Comparison of ENCODE assay signal across 7 mouse cellular contexts in the genomic region with DNA sequence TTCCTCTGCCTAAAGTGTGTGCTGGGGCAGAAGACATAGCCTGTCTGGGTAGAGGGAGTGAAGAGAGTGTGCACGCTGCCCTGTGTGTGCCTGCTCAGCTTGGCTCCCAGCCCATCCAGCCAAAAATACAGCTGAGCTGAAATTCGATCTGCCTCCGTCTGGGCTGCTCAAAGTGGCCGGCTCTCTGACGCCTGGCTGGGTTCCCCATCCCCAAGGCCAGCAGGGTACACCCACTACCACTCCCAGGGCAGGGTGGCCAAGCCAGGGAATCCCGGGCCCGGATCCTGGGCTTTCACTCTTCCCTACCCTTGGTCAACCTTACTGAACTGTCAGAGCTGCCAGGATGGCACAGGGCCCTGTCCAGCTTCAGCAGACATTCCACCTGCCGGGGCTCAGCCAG. TPM values are rescaled to one million over a fixed set of nuclear protein-coding genes. Genes with fewer than 3 reads are reported as not detected.
A peak's percentile ranks its signal among the peaks of the same experiment; 100 is the strongest.
DNase-seq lines count a peak whose midpoint lies in the region; ATAC-seq and TF ChIP-seq lines count a peak whose summit lies in the region.

No protein-coding gene starts in this region.

- no peak overlapping the region for H3K4me3 ChIP-seq in midbrain, embryonic 13.5 days (replicated peaks)
- H3K4me3 ChIP-seq in midbrain, embryonic 15.5 days: no peak overlapping the region
- H3K4me3 ChIP-seq in kidney, embryonic 14.5 days (ENCODE audit: low read length): no peak overlapping the region
- H3K4me3 ChIP-seq in stomach, postnatal 0 days (ENCODE audit: low read depth, low read length): no peak overlapping the region
- no peak overlapping the region for H3K4me3 ChIP-seq in forebrain, embryonic 11.5 days (ENCODE audit: low read depth, low read length)

- peak; percentile 52 for DNase-seq in embryo, embryonic 10.5 days (ENCODE audit: low spot score)
- DNase-seq in gastrocnemius, postnatal 36 days: peak; percentile 80 to 82
- DNase-seq in stomach, postnatal 0 days (ENCODE audit: low spot score): peak; percentile 54
- no peak for DNase-seq in forebrain, embryonic 11.5 days (ENCODE audit: low spot score)

- peaks cover 53% of the 10 kb centered on the region for H3K4me1 ChIP-seq in midbrain, embryonic 13.5 days (replicated peaks)
- H3K4me1 ChIP-seq in midbrain, embryonic 15.5 days: peaks cover 42% of the 10 kb centered on the region
- peaks cover 46% of the 10 kb centered on the region for H3K4me1 ChIP-seq in kidney, embryonic 14.5 days (ENCODE audit: control insufficient read depth, insufficient read depth, low read length)
- H3K4me1 ChIP-seq in stomach, postnatal 0 days (replicated peaks; ENCODE audit: control insufficient read depth, insufficient read depth): peaks cover 29% of the 10 kb centered on the region
- peaks cover 15% of the 10 kb centered on the region for H3K4me1 ChIP-seq in forebrain, embryonic 11.5 days (replicated peaks; ENCODE audit: control insufficient read depth, insufficient read depth, low read length)

- H3K9me3 ChIP-seq in midbrain, embryonic 13.5 days: no peaks in the 10 kb centered on the region
- no peaks in the 10 kb centered on the region for H3K9me3 ChIP-seq in midbrain, embryonic 15.5 days
- H3K9me3 ChIP-seq in kidney, embryonic 14.5 days (ENCODE audit: control insufficient read depth, low read length): no peaks in the 10 kb centered on the region
- no peaks in the 10 kb centered on the region for H3K9me3 ChIP-seq in stomach, postnatal 0 days (ENCODE audit: control insufficient read depth, low read length)
- no peaks in the 10 kb centered on the region for H3K9me3 ChIP-seq in forebrain, embryonic 11.5 days (ENCODE audit: control insufficient read depth, low read length)

- 21% methylated on average over 8 of the region's 8 CpGs for WGBS in midbrain, embryonic 13.5 days
- WGBS in midbrain, embryonic 15.5 days: 21% methylated on average over 8 of the region's 8 CpGs
- WGBS in kidney, embryonic 14.5 days: 19% methylated on average over 8 of the region's 8 CpGs
- WGBS in stomach, postnatal 0 days: 17% methylated on average over 8 of the region's 8 CpGs
- WGBS in forebrain, embryonic 11.5 days: 24% methylated on average over 8 of the region's 8 CpGs

- intact Hi-C loops in gastrocnemius, postnatal 36 days (cut with DNase I): no loop called here

- H3K27me3 ChIP-seq in midbrain, embryonic 13.5 days: peaks cover 12% of the 10 kb centered on the region
- no peaks in the 10 kb centered on the region for H3K27me3 ChIP-seq in midbrain, embryonic 15.5 days (replicated peaks)
- no peaks in the 10 kb centered on the region for H3K27me3 ChIP-seq in kidney, embryonic 14.5 days (ENCODE audit: control insufficient read depth, insufficient read depth, low read length)
- H3K27me3 ChIP-seq in stomach, postnatal 0 days (ENCODE audit: control insufficient read depth, insufficient read depth, low read length): no peaks in the 10 kb centered on the region
- H3K27me3 ChIP-seq in forebrain, embryonic 11.5 days (ENCODE audit: control insufficient read depth, insufficient read depth, low read length): no peaks in the 10 kb centered on the region

- no peaks in the 10 kb centered on the region for H3K36me3 ChIP-seq in midbrain, embryonic 13.5 days
- no peaks in the 10 kb centered on the region for H3K36me3 ChIP-seq in midbrain, embryonic 15.5 days (replicated peaks)
- H3K36me3 ChIP-seq in kidney, embryonic 14.5 days (ENCODE audit: control insufficient read depth, insufficient read depth, low read length): 0 out of 2 replicates have a peak, but pooled peaks cover 3% of the 10 kb centered on the region
- peaks cover 2% of the 10 kb centered on the region; the same call in 1 of the 2 replicates for H3K36me3 ChIP-seq in stomach, postnatal 0 days (ENCODE audit: control insufficient read depth, insufficient read depth, low read length)
- H3K36me3 ChIP-seq in forebrain, embryonic 11.5 days (ENCODE audit: control insufficient read depth, insufficient read depth, low read length): no peaks in the 10 kb centered on the region

- H3K4me2 ChIP-seq in midbrain, embryonic 13.5 days (replicated peaks): no peak overlapping the region
- no peak overlapping the region for H3K4me2 ChIP-seq in midbrain, embryonic 15.5 days
- H3K4me2 ChIP-seq in kidney, embryonic 14.5 days (replicated peaks; ENCODE audit: low read depth, low read length): no peak overlapping the region
- H3K4me2 ChIP-seq in stomach, postnatal 0 days (replicated peaks; ENCODE audit: low read depth): no peak overlapping the region; the same call in 1 of the 2 replicates
- no peak overlapping the region for H3K4me2 ChIP-seq in forebrain, embryonic 11.5 days (ENCODE audit: low read depth, low read length, severe bottlenecking)

- peak overlapping the region; percentile 14; the same call in 1 of the 2 replicates for H3K9ac ChIP-seq in midbrain, embryonic 13.5 days (replicated peaks)
- no peak overlapping the region for H3K9ac ChIP-seq in midbrain, embryonic 15.5 days
- no peak overlapping the region for H3K9ac ChIP-seq in kidney, embryonic 14.5 days (ENCODE audit: low read depth, low read length)
- peak overlapping the region; percentile 18; the same call in 1 of the 2 replicates for H3K9ac ChIP-seq in stomach, postnatal 0 days (ENCODE audit: low read length)
- no peak overlapping the region; the same call in 1 of the 2 replicates for H3K9ac ChIP-seq in forebrain, embryonic 11.5 days (ENCODE audit: low read length)

- 0 out of 2 replicates have a peak, but pooled peaks have one; percentile 1 for TF ChIP-seq CTCF in stomach, postnatal 0 days (IDR thresholded peaks at IDR 0.05; ENCODE audit: low read depth)

- ATAC-seq in midbrain, embryonic 13.5 days: no peak
- no peak for ATAC-seq in midbrain, embryonic 15.5 days (replicated peaks)
- peak; percentile 25 for ATAC-seq in kidney, embryonic 14.5 days (ENCODE audit: low FRiP score, low TSS enrichment)
- no peak for ATAC-seq in stomach, postnatal 0 days (ENCODE audit: low FRiP score, low TSS enrichment)
- ATAC-seq in forebrain, embryonic 11.5 days (replicated peaks; ENCODE audit: low FRiP score): no peak

- H3K27ac ChIP-seq in midbrain, embryonic 13.5 days: no peak overlapping the region
- H3K27ac ChIP-seq in midbrain, embryonic 15.5 days: no peak overlapping the region
- no peak overlapping the region for H3K27ac ChIP-seq in kidney, embryonic 14.5 days (ENCODE audit: low read depth, low read length)
- H3K27ac ChIP-seq in stomach, postnatal 0 days (replicated peaks): peak overlapping the region; percentile 86
- no peak overlapping the region for H3K27ac ChIP-seq in forebrain, embryonic 11.5 days (ENCODE audit: low read depth, low read length)

- no peak for TF ChIP-seq EP300 in stomach, postnatal 0 days (optimal IDR thresholded peaks at IDR 0.05)

RNA-seq across cellular contexts. Expression of gene Acvrl1, which starts 15.2 kb away (rescaled TPM):
- polyA plus RNA-seq in midbrain, embryonic 13.5 days (2015; fragmentation: Nextera tagmentation; extraction: Ambion mirVana): 5.3 and 5.5 TPM in 2 replicates
- 8.6 and 8.7 TPM in 2 replicates for polyA plus RNA-seq in midbrain, embryonic 15.5 days (2015; fragmentation: Nextera tagmentation; extraction: Ambion mirVana)
- 1 to 10 TPM; 8.5 to 9.2 TPM for total RNA-seq in gastrocnemius, postnatal 36 days (2021)
- 6.3 and 8.8 TPM in 2 replicates for polyA plus RNA-seq in kidney, embryonic 14.5 days (2014; fragmentation: Nextera tagmentation; extraction: Ambion mirVana)
- polyA plus RNA-seq in stomach, postnatal 0 days (2015; fragmentation: Nextera tagmentation; extraction: Ambion mirVana): 13.5 and 15.2 TPM in 2 replicates
- polyA plus RNA-seq in forebrain, embryonic 11.5 days (2014; fragmentation: Nextera tagmentation; extraction: Ambion mirVana): 7.2 and 7.7 TPM in 2 replicates

RNA-seq across cellular contexts. Expression of gene Ankrd33, which starts 27.9 kb away (rescaled TPM):
- polyA plus RNA-seq in midbrain, embryonic 13.5 days (2015; fragmentation: Nextera tagmentation; extraction: Ambion mirVana): not detected in 2 replicates
- polyA plus RNA-seq in midbrain, embryonic 15.5 days (2015; fragmentation: Nextera tagmentation; extraction: Ambion mirVana): not detected in 2 replicates
- total RNA-seq in gastrocnemius, postnatal 36 days (2021): not detected
- polyA plus RNA-seq in kidney, embryonic 14.5 days (2014; fragmentation: Nextera tagmentation; extraction: Ambion mirVana): not detected in 2 replicates
- not detected in 2 replicates for polyA plus RNA-seq in stomach, postnatal 0 days (2015; fragmentation: Nextera tagmentation; extraction: Ambion mirVana)
- not detected in 2 replicates for polyA plus RNA-seq in forebrain, embryonic 11.5 days (2014; fragmentation: Nextera tagmentation; extraction: Ambion mirVana)

RNA-seq across cellular contexts. Expression of gene Acvr1b, which starts 30.4 kb away (rescaled TPM):
- 18.2 and 19.2 TPM in 2 replicates for polyA plus RNA-seq in midbrain, embryonic 13.5 days (2015; fragmentation: Nextera tagmentation; extraction: Ambion mirVana)
- 23.3 and 24.9 TPM in 2 replicates for polyA plus RNA-seq in midbrain, embryonic 15.5 days (2015; fragmentation: Nextera tagmentation; extraction: Ambion mirVana)
- 10 to 100 TPM; 32.4 to 36.5 TPM for total RNA-seq in gastrocnemius, postnatal 36 days (2021)
- 6.0 and 7.2 TPM in 2 replicates for polyA plus RNA-seq in kidney, embryonic 14.5 days (2014; fragmentation: Nextera tagmentation; extraction: Ambion mirVana)
- polyA plus RNA-seq in stomach, postnatal 0 days (2015; fragmentation: Nextera tagmentation; extraction: Ambion mirVana): 6.9 and 8.1 TPM in 2 replicates
- polyA plus RNA-seq in forebrain, embryonic 11.5 days (2014; fragmentation: Nextera tagmentation; extraction: Ambion mirVana): 15.0 and 16.0 TPM in 2 replicates

Comparison
In these comparisons a context has a peak if more than half of its experiments do, and no peak if none do; other contexts are left out.
1. H3K9ac ChIP-seq: peak in midbrain, embryonic 13.5 days (single experiment) and stomach, postnatal 0 days (single experiment); none in midbrain, embryonic 15.5 days (single experiment), kidney, embryonic 14.5 days (single experiment) and forebrain, embryonic 11.5 days (single experiment).